Mouse (Mus musculus): ENCODE measurements around the gene Ppp4r4.
"Not testable (repeated sequence)": the region's sequence is repeated elsewhere in the genome, so short reads cannot be mapped to it uniquely, and the experiment has no call there.

Gene Ppp4r4

GRCm38 (mm10) chr12:103643336-103643735 lies 111.3 kb downstream of the Ppp4r4 start:
- no peak for DNase-seq (ENCODE audit: low spot score)

GRCm38 (mm10) chr12:103643818-103644217 lies 111.7 kb downstream of the Ppp4r4 start:
- no peak for DNase-seq (ENCODE audit: low spot score)

GRCm38 (mm10) chr12:103644601-103645000 lies 112.5 kb downstream of the Ppp4r4 start:
- DNase-seq (ENCODE audit: low spot score): no peak

- DNase-seq (ENCODE audit: low spot score): no peak
Measured at GRCm38 (mm10) chr12:103646314-103646713, 114.2 kb downstream of the Ppp4r4 start.

GRCm38 (mm10) chr12:103653836-103654235 lies 121.8 kb downstream of the Ppp4r4 start:
- no peak for DNase-seq (ENCODE audit: low spot score)

DNA sequence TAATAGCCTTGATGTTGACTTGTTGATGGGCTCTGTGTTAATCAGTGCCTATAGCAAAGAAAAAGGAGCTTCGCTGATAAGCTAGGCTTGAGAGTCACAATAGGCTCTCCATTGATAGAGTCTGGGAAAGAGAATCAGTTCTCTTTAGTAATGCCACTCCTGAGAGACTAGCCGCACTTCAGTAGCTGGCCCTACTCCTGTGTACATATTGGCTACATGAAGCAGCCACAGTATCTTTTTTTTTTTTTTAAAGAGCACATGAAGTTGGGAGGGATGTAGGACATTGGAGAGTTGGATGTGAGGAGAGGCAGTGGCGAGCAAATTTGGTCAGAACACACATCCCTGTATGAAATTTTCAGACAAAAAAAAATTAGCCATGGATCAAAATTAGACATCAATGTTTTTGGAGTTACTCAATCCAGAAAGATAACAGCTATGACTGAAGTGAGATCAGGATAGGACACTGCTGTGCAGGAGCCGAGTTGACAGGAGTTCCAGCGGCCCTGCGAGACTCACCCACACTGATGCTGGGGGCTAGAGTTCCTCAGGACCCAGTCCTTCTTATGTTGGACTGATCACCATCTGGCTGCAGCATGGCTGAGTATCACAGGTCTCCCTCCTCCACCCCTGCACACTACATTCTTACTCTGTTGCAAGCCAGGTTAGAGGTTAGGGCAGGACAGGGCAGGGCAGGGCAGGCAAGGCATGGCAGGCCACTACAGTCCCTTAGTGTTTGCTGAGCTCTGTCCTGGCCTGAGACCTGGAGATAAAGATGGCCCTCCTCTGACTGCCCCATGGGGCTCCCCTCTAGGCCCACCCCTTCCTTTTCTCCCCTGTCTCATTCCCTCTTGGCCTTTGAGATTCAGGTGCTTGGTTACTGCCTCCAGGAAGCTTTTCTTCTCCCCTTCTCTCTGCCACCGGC lies 123.3 kb downstream of the Ppp4r4 start:
- DNase-seq (ENCODE audit: low spot score): no peak

GRCm38 (mm10) chr12:103656848-103657626 lies 125.0 kb downstream of the Ppp4r4 start, which contains the start of gene Serpina6:
Gene Serpina6 (minus strand): TSS chr12:103657212.
- DNase-seq (ENCODE audit: low spot score): no peak

DNA sequence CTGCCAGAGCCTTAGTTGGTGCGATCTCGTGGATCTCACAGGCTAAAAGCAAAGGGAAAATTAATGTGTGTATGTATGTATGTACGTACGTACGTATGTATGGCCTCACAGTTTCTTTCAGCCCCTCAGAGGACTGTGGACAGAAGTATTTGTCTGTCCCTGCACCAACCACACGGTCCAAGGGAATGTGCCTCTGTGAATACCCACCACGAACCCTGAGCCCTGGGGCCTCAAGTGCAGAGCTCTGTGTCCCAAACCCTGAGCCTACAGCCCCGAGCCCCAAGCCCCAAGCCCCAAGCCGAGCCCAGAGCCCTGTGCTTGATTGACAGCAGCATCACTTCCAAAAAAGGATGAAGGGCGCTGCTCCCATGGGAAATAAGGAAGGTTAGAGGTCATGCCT lies 125.9 kb downstream of the Ppp4r4 start:
- DNase-seq (ENCODE audit: low spot score): no peak

DNA sequence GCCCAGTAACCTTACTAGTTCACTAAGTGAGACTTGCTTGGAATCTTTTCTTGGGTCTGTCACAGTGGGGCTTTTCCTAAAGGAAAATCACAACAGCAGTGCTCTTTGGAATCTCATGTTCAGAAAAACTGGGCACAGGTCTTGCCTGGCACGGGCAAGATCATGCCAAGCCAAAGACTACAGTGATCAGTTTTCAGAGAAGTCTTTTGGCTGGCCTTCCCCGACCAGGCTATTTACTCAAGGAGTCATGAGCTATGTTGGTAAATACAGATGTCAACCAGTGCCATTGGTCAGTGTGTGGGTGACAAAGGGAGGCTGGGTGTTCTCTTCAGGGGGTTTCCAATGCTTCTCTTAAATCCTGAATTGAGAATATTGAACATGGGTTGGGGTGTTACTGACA lies 127.1 kb downstream of the Ppp4r4 start:
- no peak for DNase-seq (ENCODE audit: low spot score)

GRCm38 (mm10) chr12:103660076-103660475 lies 128.0 kb downstream of the Ppp4r4 start:
- DNase-seq (ENCODE audit: low spot score): no peak

DNA sequence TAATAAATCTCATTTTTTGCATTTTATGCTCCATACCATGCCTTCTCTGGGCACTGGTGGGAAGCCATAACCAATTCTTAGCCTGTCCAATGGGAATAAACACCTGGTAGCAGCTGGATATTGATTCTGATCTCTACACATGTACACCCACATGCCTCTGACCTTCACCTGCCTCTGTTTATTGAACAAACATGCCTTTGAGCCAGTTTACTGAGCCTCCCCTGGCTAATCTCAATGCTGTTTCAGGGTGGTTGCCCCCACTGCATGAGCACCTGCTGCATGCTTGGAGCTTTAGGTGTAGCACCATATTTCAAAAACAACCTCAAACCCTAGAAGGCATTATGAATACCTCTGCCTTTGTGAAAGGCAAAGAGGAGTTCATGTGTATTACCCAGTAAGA lies 130.0 kb downstream of the Ppp4r4 start:
- not testable (repeated sequence) for DNase-seq (ENCODE audit: low spot score)

Measured in T-cell, adult 2 months (primary cell).